Mouse (Mus musculus) neural tube, embryonic 14.5 days (tissue): ENCODE measurements around the gene Sstr3. TPM values are rescaled to one million over a fixed set of nuclear protein-coding genes. Genes with fewer than 3 reads are reported as not detected.

Experiments used
- ATAC-seq: fragments of 200-750 bp; cut with Nextera tagmentation; 2 replicates; pipeline ENCODE4 v1.8.0; 2017; ENCODE audit warnings: low read depth, mild to moderate bottlenecking, moderate TSS enrichment, moderate library complexity
- H3K27ac ChIP-seq: fragments of 300-500 bp; sonication (generic); 2 replicates; pipeline ENCODE4 v1.5.1; 2014; ENCODE audit warnings: low read depth, mild to moderate bottlenecking, control low read depth, low read length, moderate library complexity, mixed read lengths
- H3K27me3 ChIP-seq: fragments of 300-500 bp; sonication (generic); 2 replicates; pipeline ENCODE4 v1.6.1; 2014; ENCODE audit warnings: low read length; ENCODE audit not compliant: control insufficient read depth, insufficient read depth
- H3K36me3 ChIP-seq: fragments of 300-500 bp; sonication (generic); 2 replicates; pipeline ENCODE4 v1.6.1; 2014; ENCODE audit warnings: low read length, mixed read lengths; ENCODE audit not compliant: control insufficient read depth, insufficient read depth
- H3K4me1 ChIP-seq: fragments of 300-500 bp; sonication (generic); 2 replicates; pipeline ENCODE4 v1.6.1; 2014; ENCODE audit warnings: low read length; ENCODE audit not compliant: control insufficient read depth, insufficient read depth
- H3K4me2 ChIP-seq: fragments of 300-500 bp; sonication (generic); 2 replicates; pipeline ENCODE4 v1.6.1; 2014; ENCODE audit warnings: mild to moderate bottlenecking, low read depth, low read length, control low read depth
- H3K4me3 ChIP-seq: fragments of 300-500 bp; sonication (generic); 2 replicates; pipeline ENCODE4 v1.5.1; 2014; ENCODE audit warnings: low read depth, low read length, control low read depth, mixed read lengths
- H3K9ac ChIP-seq: fragments of 300-500 bp; sonication (generic); replicated peaks from 2 replicates; pipeline ENCODE4 v1.6.1; 2014; ENCODE audit warnings: low read depth, mild to moderate bottlenecking, control low read depth, low read length, mixed read lengths
- H3K9me3 ChIP-seq: fragments of 300-500 bp; sonication (generic); 2 replicates; pipeline ENCODE4 v1.6.1; 2016; ENCODE audit warnings: low read length; ENCODE audit not compliant: control insufficient read depth
- WGBS: fragments of 180-500 bp; shearing (Covaris S2); extraction: QIAGEN DNeasy Blood & Tissue Kit; methylation state at CpG from one replicate; pipeline ENCODE4 v1.1.7; 2014; 5-methylcytosine and 5-hydroxymethylcytosine counted together
- polyA plus RNA-seq: library from polyadenylated mRNA; unstranded; fragments of >200 nt; fragmentation: Nextera tagmentation; extraction: Ambion mirVana; gene quantifications from 2 replicates; pipeline ENCODE4 v1.2.1, GENCODE M21; 2014

Sstr3 gene
- polyA plus RNA-seq, 1 experiment from 2014 or later = 0.67 TPM

DNA sequence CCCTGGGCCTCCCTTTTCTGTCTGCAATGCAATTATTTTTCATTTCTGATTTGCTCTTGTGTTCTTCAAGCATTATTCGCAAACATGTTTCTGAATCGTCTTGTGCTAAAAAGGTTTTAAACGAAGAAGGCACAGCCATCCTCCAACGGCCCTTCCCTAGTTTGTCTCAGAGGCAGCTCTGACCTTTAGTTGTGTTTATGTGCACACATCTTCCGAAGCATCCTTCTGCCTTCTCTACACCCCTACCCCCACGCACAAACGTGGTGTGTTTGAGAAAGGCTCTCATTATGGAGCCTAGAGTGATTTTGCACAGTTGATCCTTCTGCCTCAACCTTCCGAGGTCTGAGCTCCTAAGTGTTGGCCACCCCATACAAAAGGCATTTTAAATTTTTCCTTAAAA is 4.2 kb upstream of the Sstr3 start:
- no peak for ATAC-seq
- H3K36me3 ChIP-seq = no peaks in the 10 kb centered on the region
- H3K4me3 ChIP-seq = no peak overlapping the region
- H3K4me2 ChIP-seq = no peak overlapping the region
- H3K27ac ChIP-seq = no peak overlapping the region
- H3K9ac ChIP-seq = no peak overlapping the region
- H3K27me3 ChIP-seq = no peaks in the 10 kb centered on the region; the same call in 1 of the 2 replicates
- 67% methylated on average over 8 of the region's 8 CpGs for WGBS
- H3K4me1 ChIP-seq = peaks cover 7% of the 10 kb centered on the region; the same call in 1 of the 2 replicates
- no peaks in the 10 kb centered on the region for H3K9me3 ChIP-seq

DNA sequence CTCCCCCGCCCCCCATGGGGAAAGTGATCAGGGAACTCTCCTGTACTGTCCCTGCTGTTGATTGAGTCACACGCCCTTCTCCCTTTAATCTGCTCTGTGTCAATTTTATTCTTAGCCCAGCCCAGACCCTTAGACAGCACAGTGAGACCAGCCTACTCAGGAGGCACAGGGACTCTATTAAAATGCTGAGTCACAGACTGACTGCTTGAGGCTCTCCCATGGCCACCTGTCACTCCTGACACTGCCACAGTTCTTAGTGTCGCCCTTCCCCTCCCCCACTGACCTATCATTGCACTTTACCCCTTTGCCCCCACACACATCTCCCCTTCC is 3.8 kb upstream of the Sstr3 start:
- no peak for ATAC-seq
- Histone ChIP-seq H3K27ac (no peak overlapping the region), H3K4me1 (peaks cover 7% of the 10 kb centered on the region; the same call in 1 of the 2 replicates), H3K9me3 (no peaks in the 10 kb centered on the region), H3K4me3 (no peak overlapping the region), H3K9ac (no peak overlapping the region), H3K27me3 (no peaks in the 10 kb centered on the region; the same call in 1 of the 2 replicates), H3K4me2 (no peak overlapping the region), H3K36me3 (no peaks in the 10 kb centered on the region)
- WGBS = 22% methylated on average over 3 of the region's 3 CpGs

- H3K4me3 ChIP-seq = no peak overlapping the region
- no peak overlapping the region for H3K27ac ChIP-seq
- 50% methylated on average over 5 of the region's 5 CpGs for WGBS
- no peak for ATAC-seq
- no peak overlapping the region for H3K4me2 ChIP-seq
- no peaks in the 10 kb centered on the region; the same call in 1 of the 2 replicates for H3K27me3 ChIP-seq
- peaks cover 7% of the 10 kb centered on the region; the same call in 1 of the 2 replicates for H3K4me1 ChIP-seq
- H3K9ac ChIP-seq = no peak overlapping the region
- no peaks in the 10 kb centered on the region for H3K36me3 ChIP-seq
- H3K9me3 ChIP-seq = no peaks in the 10 kb centered on the region
Measured at GRCm38 (mm10) chr15:78547415-78548335, 3.2 kb upstream of the Sstr3 start.

DNA sequence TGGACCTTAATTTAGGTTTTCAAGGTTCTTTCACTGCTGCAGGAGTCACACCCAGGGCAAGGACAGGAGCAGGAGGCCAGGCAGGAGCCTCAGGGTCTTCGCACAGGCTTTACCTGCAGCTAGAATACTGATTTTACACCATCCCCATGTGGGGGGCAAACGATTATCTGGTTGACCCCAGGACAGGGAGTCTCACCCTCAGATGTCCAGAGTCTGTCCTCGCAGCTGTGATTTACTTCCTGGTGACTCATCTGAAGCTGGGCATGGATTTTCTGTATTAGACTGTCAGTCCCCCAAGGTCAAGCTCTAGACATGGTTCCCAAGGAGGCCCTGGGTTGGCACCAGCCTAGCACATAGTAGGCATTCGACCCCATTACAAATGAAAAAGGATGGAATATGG is 1.6 kb upstream of the Sstr3 start:
- H3K9ac ChIP-seq = no peak overlapping the region
- no peaks in the 10 kb centered on the region for H3K9me3 ChIP-seq
- H3K27ac ChIP-seq = no peak overlapping the region
- no peak for ATAC-seq
- H3K4me3 ChIP-seq = no peak overlapping the region
- no peaks in the 10 kb centered on the region for H3K36me3 ChIP-seq
- H3K27me3 ChIP-seq = no peaks in the 10 kb centered on the region; the same call in 1 of the 2 replicates
- WGBS = 89% methylated on average over 4 of the region's 4 CpGs
- no peak overlapping the region for H3K4me2 ChIP-seq
- H3K4me1 ChIP-seq = peaks cover 10% of the 10 kb centered on the region; the same call in 1 of the 2 replicates

- no peak overlapping the region for H3K4me2 ChIP-seq
- WGBS = 71% methylated on average over 15 of the region's 15 CpGs
- no peak overlapping the region for H3K9ac ChIP-seq
- peaks cover 10% of the 10 kb centered on the region; the same call in 1 of the 2 replicates for H3K4me1 ChIP-seq
- ATAC-seq = no peak
- H3K36me3 ChIP-seq = no peaks in the 10 kb centered on the region
- no peaks in the 10 kb centered on the region; the same call in 1 of the 2 replicates for H3K27me3 ChIP-seq
- no peak overlapping the region for H3K4me3 ChIP-seq
- H3K9me3 ChIP-seq = no peaks in the 10 kb centered on the region
- no peak overlapping the region for H3K27ac ChIP-seq
Measured at GRCm38 (mm10) chr15:78544041-78544440, 444 bp downstream of the Sstr3 start.

GRCm38 (mm10) chr15:78542767-78543303 is 1.6 kb downstream of the Sstr3 start:
- Histone ChIP-seq H3K4me1 (peaks cover 10% of the 10 kb centered on the region; the same call in 1 of the 2 replicates), H3K27me3 (no peaks in the 10 kb centered on the region; the same call in 1 of the 2 replicates), H3K4me3 (no peak overlapping the region), H3K36me3 (no peaks in the 10 kb centered on the region), H3K9ac (no peak overlapping the region), H3K27ac (no peak overlapping the region), H3K4me2 (no peak overlapping the region), H3K9me3 (no peaks in the 10 kb centered on the region)
- no peak for ATAC-seq
- WGBS = 59% methylated on average over 7 of the region's 7 CpGs

DNA sequence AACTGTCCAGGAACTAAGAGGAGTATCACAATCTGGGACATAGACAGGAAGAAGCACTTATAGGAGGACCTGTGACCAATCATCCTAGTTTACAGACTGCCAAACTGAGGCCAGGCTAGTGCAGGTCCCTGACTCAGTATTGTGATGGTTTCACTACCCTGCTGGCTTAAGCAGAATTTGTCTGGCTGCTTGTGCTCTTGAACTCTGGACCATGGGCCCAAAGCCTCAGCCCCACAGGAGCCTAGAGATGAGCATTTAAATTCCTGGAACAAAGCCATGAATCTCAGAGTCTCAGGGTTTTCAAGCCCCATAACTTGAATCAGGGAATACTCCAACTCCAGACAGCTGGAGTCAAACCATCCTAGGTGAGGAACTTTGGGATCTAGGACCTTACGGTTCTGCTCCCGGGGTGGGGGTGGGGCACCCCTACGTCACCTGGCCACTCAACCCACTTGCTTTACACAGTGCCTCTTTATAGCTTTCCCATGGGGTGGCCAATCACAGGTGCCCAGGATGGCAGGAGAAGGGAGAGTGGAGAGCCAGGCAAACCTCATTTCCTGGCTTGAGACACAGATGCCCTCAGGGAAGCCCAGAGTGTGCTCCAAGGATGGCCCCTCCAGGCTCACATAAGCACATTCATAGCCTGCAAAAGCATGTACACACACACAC is 2.3 kb downstream of the Sstr3 start:
- H3K27ac ChIP-seq = no peak overlapping the region
- H3K36me3 ChIP-seq = no peaks in the 10 kb centered on the region
- H3K27me3 ChIP-seq = no peaks in the 10 kb centered on the region; the same call in 1 of the 2 replicates
- no peak overlapping the region for H3K4me2 ChIP-seq
- no peak for ATAC-seq
- 80% methylated on average over 3 of the region's 3 CpGs for WGBS
- H3K4me3 ChIP-seq = no peak overlapping the region
- H3K9me3 ChIP-seq = no peaks in the 10 kb centered on the region
- peaks cover 10% of the 10 kb centered on the region; the same call in 1 of the 2 replicates for H3K4me1 ChIP-seq
- no peak overlapping the region for H3K9ac ChIP-seq

DNA sequence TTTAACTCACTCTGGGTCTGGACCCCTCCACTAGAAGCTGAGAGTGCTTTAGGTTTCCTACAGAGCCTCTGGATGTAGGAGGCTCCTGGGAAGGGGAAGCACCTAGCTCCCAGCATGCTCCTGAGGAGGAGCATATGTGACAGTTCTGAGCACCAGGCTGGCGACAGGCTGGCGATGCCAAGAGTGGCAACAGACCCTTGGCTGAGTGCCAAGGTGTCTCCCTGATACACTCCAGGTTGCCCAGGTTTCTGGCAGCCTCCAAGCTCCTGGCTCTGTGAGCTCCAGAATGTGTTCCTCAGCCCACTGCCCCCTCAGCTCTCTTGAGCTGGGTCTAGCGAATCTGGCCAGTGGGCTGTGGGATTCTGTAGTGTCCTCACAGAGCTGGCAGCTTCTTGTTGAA is 2.9 kb downstream of the Sstr3 start:
- Histone ChIP-seq H3K4me1 (peaks cover 10% of the 10 kb centered on the region; the same call in 1 of the 2 replicates), H3K4me2 (no peak overlapping the region), H3K27me3 (no peaks in the 10 kb centered on the region; the same call in 1 of the 2 replicates), H3K9me3 (no peaks in the 10 kb centered on the region), H3K9ac (no peak overlapping the region), H3K36me3 (no peaks in the 10 kb centered on the region), H3K27ac (no peak overlapping the region), H3K4me3 (no peak overlapping the region)
- no peak for ATAC-seq
- WGBS = 50% methylated on average over 3 of the region's 3 CpGs
